Mouse (Mus musculus): Measurements from ENCODE around the gene Itgb1.

GRCm38 (mm10) chr8:128734118-128734517 is 48.7 kb downstream of the Itgb1 start:
- TF ChIP-seq CHD2 (IDR thresholded peaks at IDR 0.05; ENCODE audit: low read length) (no peak), POLR2A (IDR thresholded peaks at IDR 0.05; ENCODE audit: low read depth, low read length) (no peak), MEF2A (IDR thresholded peaks at IDR 0.05; ENCODE audit: borderline replicate concordance, low read depth, low read length) (no peak), ZMIZ1 (IDR thresholded peaks at IDR 0.05; ENCODE audit: low read depth, low read length) (no peak), MAFK (IDR thresholded peaks at IDR 0.05; ENCODE audit: insufficient replicate concordance, low read length) (no peak), NELFE (IDR thresholded peaks at IDR 0.05; ENCODE audit: low read depth, low read length) (no peak), UBTF (IDR thresholded peaks at IDR 0.05; ENCODE audit: low read depth, low read length) (no peak), CTCF (conservative IDR thresholded peaks at IDR 0.05 in 1 of 2, IDR thresholded peaks at IDR 0.05 in 1 of 2; ENCODE audit: low read depth in 2 of 2, low read length in 2 of 2) (no peak), POLR2AphosphoS2 (IDR thresholded peaks at IDR 0.05; ENCODE audit: low read depth, low read length) (no peak), ZNF384 (IDR thresholded peaks at IDR 0.05; ENCODE audit: low read depth, low read length) (no peak)

Measured in CH12.LX (cell line).